ENCODE assay signal across 17 mouse cellular contexts in genomic region chr5:120887831-120888230, GRCm38 (mm10). TPM values are rescaled to one million over a fixed set of nuclear protein-coding genes. Genes with fewer than 3 reads are reported as not detected.
"Had no signal": no experiment of that assay in that cellular context is flagged by ENCODE, and none has a peak within 500 bp of the region (broad histone marks: within the 10 kb centered on the region; RNA-seq: fewer than 3 reads in every experiment).

No protein-coding gene starts in this region.

- H3K27me3 ChIP-seq: limb, embryonic 13.5 days; liver, embryonic 15.5 days; midbrain, embryonic 13.5 days had no signal

- H3K4me2 ChIP-seq: limb, embryonic 13.5 days; liver, embryonic 11.5 days; liver, embryonic 15.5 days; midbrain, embryonic 13.5 days had no signal

- H3K9me3 ChIP-seq: limb, embryonic 13.5 days; liver, embryonic 15.5 days; midbrain, embryonic 13.5 days had no signal

- H3K4me1 ChIP-seq: limb, embryonic 13.5 days; liver, embryonic 15.5 days; midbrain, embryonic 13.5 days had no signal

- DNase-seq: kidney, adult 9 months; kidney, postnatal 10 days; lung, adult 2 months; lung, postnatal 14 days; right cerebral cortex, postnatal 14 days; thymus, adult 2 months; thymus, postnatal 25 days had no signal

- ATAC-seq: midbrain, embryonic 13.5 days had no signal

- H3K27ac ChIP-seq: layer of hippocampus, adult 2 months; limb, embryonic 13.5 days; liver, embryonic 15.5 days; midbrain, embryonic 13.5 days had no signal

- H3K4me3 ChIP-seq: layer of hippocampus, adult 2 months; limb, embryonic 13.5 days; liver, embryonic 15.5 days; midbrain, embryonic 13.5 days had no signal

- H3K36me3 ChIP-seq: limb, embryonic 13.5 days; liver, embryonic 15.5 days; midbrain, embryonic 13.5 days had no signal

- H3K9ac ChIP-seq: limb, embryonic 13.5 days; liver, embryonic 15.5 days; midbrain, embryonic 13.5 days had no signal

RNA-seq across cellular contexts. Expression of gene Oas1g, which starts 0.4 kb away (rescaled TPM):
- total RNA-seq: layer of hippocampus, adult 2 months; layer of hippocampus, postnatal 10 days had no signal
- polyA plus RNA-seq: limb, embryonic 13.5 days; neural tube, embryonic 14.5 days; testis, adult 2 months had no signal

RNA-seq across cellular contexts. Expression of gene Oas1d, which starts 26.5 kb away (rescaled TPM):
- total RNA-seq: layer of hippocampus, adult 2 months; left cerebral cortex, postnatal 36 days had no signal
- polyA plus RNA-seq: limb, embryonic 13.5 days; liver, embryonic 11.5 days; liver, embryonic 15.5 days; lung, adult 2 months; midbrain, embryonic 13.5 days; neural tube, embryonic 14.5 days; testis, adult 2 months had no signal

RNA-seq across cellular contexts. Expression of gene Oas1h, which starts 26.6 kb away (rescaled TPM):
- total RNA-seq: layer of hippocampus, adult 2 months; layer of hippocampus, postnatal 10 days; left cerebral cortex, postnatal 36 days; midbrain, postnatal 0 days had no signal
- polyA plus RNA-seq: limb, embryonic 13.5 days; liver, embryonic 11.5 days; liver, embryonic 15.5 days; lung, adult 2 months; midbrain, embryonic 13.5 days; midbrain, postnatal 0 days; neural tube, embryonic 14.5 days; testis, adult 2 months had no signal

RNA-seq across cellular contexts. Expression of gene Oas1f, which starts 40.7 kb away (rescaled TPM):
- total RNA-seq: layer of hippocampus, adult 2 months; layer of hippocampus, postnatal 10 days; left cerebral cortex, postnatal 36 days; midbrain, postnatal 0 days had no signal
- polyA plus RNA-seq: limb, embryonic 13.5 days; liver, embryonic 11.5 days; liver, embryonic 15.5 days; lung, adult 2 months; midbrain, embryonic 13.5 days; midbrain, postnatal 0 days; neural tube, embryonic 14.5 days; testis, adult 2 months had no signal
